ENCODE assay signal across 27 mouse cellular contexts in genomic region chr10:88606686-88607085, GRCm38 (mm10). TPM values are rescaled to one million over a fixed set of nuclear protein-coding genes. Genes with fewer than 3 reads are reported as not detected.
"Had no signal": no experiment of that assay in that cellular context is flagged by ENCODE, and none has a peak within 500 bp of the region (broad histone marks: within the 10 kb centered on the region; RNA-seq: fewer than 3 reads in every experiment).

No protein-coding gene starts in this region.

- H3K36me3 ChIP-seq: heart, embryonic 13.5 days; heart, embryonic 15.5 days; hindbrain, embryonic 13.5 days; hindbrain, embryonic 15.5 days; limb, embryonic 12.5 days; liver, embryonic 13.5 days; liver, embryonic 15.5 days had no signal

- DNase-seq: forebrain, postnatal 0 days; gastrocnemius, postnatal 14 days; gastrocnemius, postnatal 36 days; heart, adult 11 months; heart, adult 2 months; heart, postnatal 14 days; heart, postnatal 36 days; kidney, adult 11 months; kidney, adult 8-10 months; kidney, postnatal 14 days; kidney, postnatal 36 days; layer of hippocampus, adult 9-11 months; layer of hippocampus, postnatal 36 days; left cerebral cortex, postnatal 4 days; liver; liver, embryonic 13.5 days had no signal

- ATAC-seq: forebrain, postnatal 0 days; hindbrain, postnatal 0 days; intestine, embryonic 16.5 days had no signal

- H3K4me3 ChIP-seq: heart, adult 2 months; heart, embryonic 13.5 days; heart, embryonic 15.5 days; hindbrain, embryonic 13.5 days; hindbrain, embryonic 15.5 days; limb, embryonic 12.5 days; liver, embryonic 13.5 days; liver, embryonic 15.5 days had no signal

- H3K9me3 ChIP-seq: heart, embryonic 13.5 days; heart, embryonic 15.5 days; hindbrain, embryonic 13.5 days; hindbrain, embryonic 15.5 days; limb, embryonic 12.5 days; liver, embryonic 13.5 days; liver, embryonic 15.5 days had no signal

- H3K9ac ChIP-seq: forebrain, postnatal 0 days; heart, embryonic 13.5 days; heart, embryonic 15.5 days; hindbrain, embryonic 13.5 days; hindbrain, embryonic 15.5 days; limb, embryonic 12.5 days; liver, embryonic 13.5 days; liver, embryonic 15.5 days had no signal

- H3K4me2 ChIP-seq: heart, embryonic 11.5 days; heart, embryonic 13.5 days; heart, embryonic 15.5 days; hindbrain, embryonic 13.5 days; hindbrain, embryonic 15.5 days; limb, embryonic 12.5 days; liver, embryonic 11.5 days; liver, embryonic 13.5 days; liver, embryonic 15.5 days had no signal

- H3K27ac ChIP-seq: heart, adult 2 months; heart, embryonic 13.5 days; heart, embryonic 15.5 days; hindbrain, embryonic 13.5 days; hindbrain, embryonic 15.5 days; hindbrain, postnatal 0 days; limb, embryonic 12.5 days; liver, embryonic 13.5 days; liver, embryonic 15.5 days had no signal

- H3K4me1 ChIP-seq: liver, embryonic 13.5 days; liver, embryonic 15.5 days had no signal

- H3K27me3 ChIP-seq: heart, embryonic 13.5 days; hindbrain, embryonic 13.5 days; hindbrain, embryonic 15.5 days; limb, embryonic 12.5 days; liver, embryonic 13.5 days; liver, embryonic 15.5 days had no signal

RNA-seq across cellular contexts. Expression of gene Mybpc1, which starts 1.7 kb away (rescaled TPM):
- total RNA-seq: hematopoietic stem cell, adult 5-6 weeks had no signal
